In the genomic region with DNA sequence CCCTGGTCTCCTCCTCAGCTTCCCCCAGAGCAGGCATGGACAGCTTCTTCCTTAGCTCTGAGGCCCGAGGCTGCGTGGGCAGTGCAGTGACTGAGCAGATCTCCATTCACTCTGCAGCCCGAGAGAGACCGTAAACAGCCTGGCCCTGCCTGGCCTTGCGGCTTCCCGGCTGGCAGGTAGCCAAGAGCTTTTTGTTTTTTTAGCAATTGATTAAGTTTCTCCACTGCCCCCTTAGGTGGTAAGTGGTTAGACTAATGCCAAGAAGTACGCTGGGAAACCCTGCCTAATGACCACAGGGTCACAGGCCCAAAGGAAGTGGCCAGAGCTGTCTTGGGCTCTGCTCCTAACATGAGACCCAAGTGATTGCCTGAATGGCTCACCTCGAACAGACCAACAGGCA, we compare ENCODE assay signal across 7 mouse cellular contexts. TPM values are rescaled to one million over a fixed set of nuclear protein-coding genes. Genes with fewer than 3 reads are reported as not detected.
DNase-seq lines count a peak whose midpoint lies in the region; ATAC-seq lines count a peak whose summit lies in the region.

No protein-coding gene starts in this region.

- no peaks in the 10 kb centered on the region for H3K9me3 ChIP-seq in hindbrain, embryonic 15.5 days
- H3K9me3 ChIP-seq in limb, embryonic 13.5 days, result no peaks in the 10 kb centered on the region
- H3K9me3 ChIP-seq in midbrain, embryonic 15.5 days, result no peaks in the 10 kb centered on the region

- 0 out of 2 replicates have a peak, but pooled peaks have one; percentile 58 for ATAC-seq in hindbrain, embryonic 15.5 days (ENCODE audit: low FRiP score, low read depth)
- ATAC-seq in limb, embryonic 13.5 days (ENCODE audit: low FRiP score, low read depth), result peak; percentile 22; the same call in 1 of the 2 replicates
- no peak for ATAC-seq in midbrain, embryonic 15.5 days (replicated peaks)
- ATAC-seq in inflammation-experienced regulatory T-cells, adult 6 months, result no peak

- no peaks in the 10 kb centered on the region for H3K36me3 ChIP-seq in hindbrain, embryonic 15.5 days
- H3K36me3 ChIP-seq in limb, embryonic 13.5 days, result peaks cover 56% of the 10 kb centered on the region
- no peaks in the 10 kb centered on the region for H3K36me3 ChIP-seq in midbrain, embryonic 15.5 days (replicated peaks)

- H3K4me3 ChIP-seq in hindbrain, embryonic 15.5 days, result no peak overlapping the region
- no peak overlapping the region for H3K4me3 ChIP-seq in limb, embryonic 13.5 days
- no peak overlapping the region for H3K4me3 ChIP-seq in midbrain, embryonic 15.5 days

- WGBS in hindbrain, embryonic 15.5 days, result 38% methylated on average over 8 of the region's 8 CpGs
- 19% methylated on average over 8 of the region's 8 CpGs for WGBS in limb, embryonic 13.5 days
- 39% methylated on average over 8 of the region's 8 CpGs for WGBS in midbrain, embryonic 15.5 days

- no peak overlapping the region for H3K4me2 ChIP-seq in hindbrain, embryonic 15.5 days
- H3K4me2 ChIP-seq in limb, embryonic 13.5 days (replicated peaks), result peak overlapping the region; percentile 11; the same call in 1 of the 2 replicates
- H3K4me2 ChIP-seq in midbrain, embryonic 15.5 days, result no peak overlapping the region

- H3K27ac ChIP-seq in hindbrain, embryonic 15.5 days (replicated peaks), result 0 out of 2 replicates have a peak overlapping the region, but pooled peaks have one; percentile 15
- peak overlapping the region; percentile 78 for H3K27ac ChIP-seq in limb, embryonic 13.5 days
- H3K27ac ChIP-seq in midbrain, embryonic 15.5 days, result peak overlapping the region; percentile 34; the same call in 1 of the 2 replicates

- peaks cover 31% of the 10 kb centered on the region for H3K4me1 ChIP-seq in hindbrain, embryonic 15.5 days (replicated peaks)
- peaks cover 74% of the 10 kb centered on the region for H3K4me1 ChIP-seq in limb, embryonic 13.5 days
- H3K4me1 ChIP-seq in midbrain, embryonic 15.5 days, result peaks cover 22% of the 10 kb centered on the region

- DNase-seq in 3T3-L1 (ENCODE audit: low read depth, low spot score) (peak; percentile 89), adipocyte (ENCODE audit: low spot score) (peak; percentile 87)
- peak; percentile 48 for DNase-seq in gastrocnemius, postnatal 10 days

- H3K27me3 ChIP-seq in hindbrain, embryonic 15.5 days, result no peaks in the 10 kb centered on the region
- no peaks in the 10 kb centered on the region for H3K27me3 ChIP-seq in limb, embryonic 13.5 days
- no peaks in the 10 kb centered on the region for H3K27me3 ChIP-seq in midbrain, embryonic 15.5 days (replicated peaks)

- no peak overlapping the region for H3K9ac ChIP-seq in hindbrain, embryonic 15.5 days
- peak overlapping the region; percentile 25; the same call in 1 of the 2 replicates for H3K9ac ChIP-seq in limb, embryonic 13.5 days
- H3K9ac ChIP-seq in midbrain, embryonic 15.5 days, result no peak overlapping the region

RNA-seq across cellular contexts. Expression of a gene that starts 47.7 kb away (rescaled TPM):
- total RNA-seq in gastrocnemius, postnatal 10 days (2021), result 10 to 100 TPM; 40.7 to 44.1 TPM
- 1.4 TPM in 2 replicates for polyA plus RNA-seq in hindbrain, embryonic 15.5 days (2015; fragmentation: Nextera tagmentation; extraction: Ambion mirVana)
- 7.1 and 7.7 TPM in 2 replicates for polyA plus RNA-seq in limb, embryonic 13.5 days (2015; fragmentation: Nextera tagmentation; extraction: Ambion mirVana)
- 1.1 and 1.4 TPM in 2 replicates for polyA plus RNA-seq in midbrain, embryonic 15.5 days (2015; fragmentation: Nextera tagmentation; extraction: Ambion mirVana)
- polyA plus RNA-seq in inflammation-experienced regulatory T-cells, adult 6 months (2017; shearing (Covaris generic)), result under 1 TPM in 2 of 3 experiments, not detected in 1; 0.05 to 0.08 TPM

Comparison
In these comparisons a context has a peak if more than half of its experiments do, and no peak if none do; other contexts are left out.
1. ATAC-seq: peak in hindbrain, embryonic 15.5 days (single experiment) and limb, embryonic 13.5 days (single experiment); none in midbrain, embryonic 15.5 days (single experiment) and inflammation-experienced regulatory T-cells, adult 6 months (single experiment).
2. H3K27ac ChIP-seq: peak in every context shown above with its lines; median percentile 78 in limb, embryonic 13.5 days; 34 in midbrain, embryonic 15.5 days; 15 in hindbrain, embryonic 15.5 days.
3. Peak in every context shown above with its lines, with median percentiles within 50 percentile points of each other: DNase-seq.